Mouse (Mus musculus): Measurements from ENCODE around the gene Herpud1. TPM values are rescaled to one million over a fixed set of nuclear protein-coding genes. Genes with fewer than 3 reads are reported as not detected.
"Not testable (repeated sequence)": the region's sequence is repeated elsewhere in the genome, so short reads cannot be mapped to it uniquely, and the experiment has no call there.

Gene Herpud1
- total RNA-seq, 1 experiment from 2014 or later: 98.9 TPM

GRCm38 (mm10) chr8:94375551-94375991 is 10.7 kb upstream of the Herpud1 start:
- DNase-seq: no peak

- no peak for DNase-seq
Observed at GRCm38 (mm10) chr8:94376176-94376575, 10.1 kb upstream of the Herpud1 start.

DNA sequence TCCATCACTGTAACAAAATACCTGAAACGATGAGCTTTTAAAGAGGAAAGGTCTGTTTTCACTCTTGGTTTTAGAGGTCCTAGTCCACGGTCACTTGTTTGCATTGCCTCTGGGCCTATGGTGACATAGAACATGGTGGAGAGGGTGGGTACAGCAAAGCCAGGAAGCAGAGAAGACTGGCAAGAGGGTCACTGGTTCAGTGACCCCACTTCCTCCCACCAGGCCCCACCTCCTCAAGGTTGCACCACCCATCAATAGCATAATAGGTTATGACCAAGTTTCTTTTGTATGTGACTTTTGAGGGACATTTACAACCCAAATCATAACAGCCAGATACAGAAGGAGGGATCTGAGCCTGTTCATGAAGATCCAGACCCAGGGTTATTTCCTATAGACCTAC is 9.7 kb upstream of the Herpud1 start:
- DNase-seq: no peak

DNA sequence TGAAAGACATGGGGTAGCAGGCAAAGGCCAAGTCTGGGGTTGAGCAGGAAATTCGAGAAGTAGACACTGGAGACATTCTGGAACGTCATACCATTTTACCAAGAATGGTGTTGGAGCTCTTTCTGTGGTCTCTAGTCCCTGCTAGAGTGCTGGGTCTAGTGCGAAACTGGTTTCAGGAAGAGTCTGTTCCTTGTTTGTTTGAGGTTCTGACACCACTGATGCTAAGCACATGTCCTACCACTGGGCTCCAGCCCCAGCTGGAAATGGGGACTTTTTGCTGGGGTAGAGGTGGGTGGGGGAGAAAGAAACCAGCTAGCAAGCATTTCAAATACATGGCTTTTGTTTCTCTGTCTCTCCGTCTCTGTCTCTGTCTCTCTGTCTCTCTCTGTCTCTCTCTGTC is 9.2 kb upstream of the Herpud1 start:
- no peak for DNase-seq

- peak; percentile 32 for DNase-seq
Observed at GRCm38 (mm10) chr8:94377714-94378205, 8.5 kb upstream of the Herpud1 start.

- no peak for DNase-seq
Observed at GRCm38 (mm10) chr8:94378763-94379415, 7.3 kb upstream of the Herpud1 start.

GRCm38 (mm10) chr8:94379686-94380085 is 6.6 kb upstream of the Herpud1 start:
- no peak for DNase-seq

DNA sequence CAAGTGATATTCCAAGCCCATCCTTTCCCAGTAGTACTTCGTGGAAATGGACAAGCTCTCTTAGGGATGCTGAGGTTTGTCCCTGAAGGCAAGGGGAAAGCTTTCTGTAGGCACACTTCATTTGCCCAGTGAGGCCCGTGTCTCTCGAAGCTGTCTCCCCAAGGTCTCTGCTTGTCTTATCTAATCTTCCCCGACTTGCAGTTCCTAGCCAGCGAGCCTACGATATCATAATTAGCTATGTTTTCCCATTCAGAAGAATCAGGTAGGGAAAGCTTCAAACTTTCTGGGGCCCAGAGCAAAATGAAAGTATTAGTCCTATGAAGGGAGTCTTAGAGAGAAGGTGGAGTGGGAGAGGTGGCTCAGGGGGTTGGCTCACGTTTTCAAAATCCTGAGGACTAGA is 2.1 kb upstream of the Herpud1 start:
- DNase-seq: no peak

GRCm38 (mm10) chr8:94385506-94386213 is 578 bp upstream of the Herpud1 start:
- no peak for DNase-seq

DNA sequence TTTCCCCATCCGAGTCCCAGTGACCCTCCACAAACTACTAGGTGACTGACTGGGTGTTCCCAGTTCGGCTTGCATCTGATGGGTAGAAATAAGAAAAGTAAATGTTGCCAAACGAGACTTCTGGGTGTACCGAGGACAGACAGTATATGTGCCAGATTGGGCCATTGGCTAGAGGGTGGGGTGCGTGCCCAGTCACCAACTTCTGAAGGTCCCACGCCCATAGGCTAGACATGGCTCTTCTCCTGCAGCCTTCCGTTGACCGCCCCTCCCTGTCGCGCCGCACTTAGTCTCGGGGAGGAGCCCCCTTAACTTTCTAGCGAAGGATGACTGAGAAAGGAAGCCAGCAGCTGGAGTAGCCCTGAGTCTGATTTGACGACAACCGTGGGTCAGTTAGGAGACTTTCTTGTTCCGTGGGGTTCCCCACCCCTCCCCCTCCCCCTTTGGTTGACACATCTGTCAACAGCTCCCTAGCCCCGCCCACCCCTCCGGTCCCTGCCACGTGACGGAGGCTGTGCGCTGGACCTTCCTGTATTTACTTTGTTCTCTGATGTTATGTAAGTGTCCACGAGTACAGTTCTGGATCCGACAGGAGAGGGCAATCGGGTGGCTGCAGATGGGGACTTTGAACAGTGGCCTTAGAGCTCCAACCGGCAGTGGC is 918 bp downstream of the Herpud1 start:
- peak; percentile 83 for DNase-seq

DNA sequence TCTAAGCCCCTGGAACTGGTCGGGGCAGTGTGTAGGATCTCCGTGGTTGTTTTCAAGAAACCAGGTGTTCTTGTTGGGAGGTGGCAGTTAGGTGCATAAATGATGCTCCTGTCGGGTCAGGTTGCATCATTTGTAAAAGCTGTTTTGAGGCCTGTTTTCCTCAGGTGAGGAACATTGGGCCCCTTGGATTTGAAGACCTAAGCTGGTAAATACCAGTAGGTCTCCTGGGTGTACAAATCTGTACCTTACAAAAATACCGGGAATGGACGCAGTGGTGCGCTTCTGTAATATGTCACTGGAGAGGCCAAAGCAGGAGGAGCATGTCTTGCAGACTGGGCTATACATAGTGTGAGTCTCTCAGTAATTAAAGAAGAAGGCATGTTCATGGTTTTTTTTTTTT is 1.5 kb downstream of the Herpud1 start:
- DNase-seq: no peak

- DNase-seq: no peak
Observed at GRCm38 (mm10) chr8:94389531-94389930, 3.3 kb downstream of the Herpud1 start.

DNA sequence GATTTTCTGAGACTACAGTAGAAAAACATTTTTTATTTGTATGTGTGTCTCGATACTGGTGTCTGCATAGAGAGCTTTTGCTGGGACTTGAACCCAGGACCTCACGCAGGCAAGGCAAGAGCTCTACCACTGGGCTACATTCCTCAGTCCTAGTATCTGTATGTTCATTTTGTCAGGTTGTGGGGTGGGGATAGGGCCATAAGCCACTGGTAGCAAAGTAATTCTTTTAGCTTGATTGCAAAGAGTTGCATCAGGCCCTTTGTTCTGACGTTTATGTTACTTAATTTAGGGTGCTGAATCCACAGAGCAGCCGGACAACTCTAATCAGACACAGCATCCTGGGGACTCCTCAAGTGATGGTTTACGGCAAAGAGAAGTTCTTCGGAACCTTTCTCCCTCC is 4.2 kb downstream of the Herpud1 start:
- DNase-seq: no peak

- DNase-seq: no peak
Observed at GRCm38 (mm10) chr8:94390910-94391309, 4.7 kb downstream of the Herpud1 start.

DNA sequence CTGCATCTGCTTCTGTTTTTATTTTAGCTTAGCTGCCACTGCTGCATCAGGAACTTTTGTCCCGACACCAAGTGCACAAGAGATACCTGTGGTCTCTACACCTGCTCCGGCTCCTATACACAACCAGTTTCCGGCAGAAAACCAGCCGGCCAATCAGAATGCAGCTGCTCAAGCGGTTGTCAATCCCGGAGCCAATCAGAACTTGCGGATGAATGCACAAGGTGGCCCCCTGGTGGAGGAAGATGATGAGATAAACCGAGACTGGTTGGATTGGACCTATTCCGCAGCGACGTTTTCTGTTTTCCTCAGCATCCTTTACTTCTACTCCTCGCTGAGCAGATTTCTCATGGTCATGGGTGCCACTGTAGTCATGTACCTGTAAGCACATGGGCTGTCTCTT is 5.9 kb downstream of the Herpud1 start:
- DNase-seq: peak; percentile 41

DNA sequence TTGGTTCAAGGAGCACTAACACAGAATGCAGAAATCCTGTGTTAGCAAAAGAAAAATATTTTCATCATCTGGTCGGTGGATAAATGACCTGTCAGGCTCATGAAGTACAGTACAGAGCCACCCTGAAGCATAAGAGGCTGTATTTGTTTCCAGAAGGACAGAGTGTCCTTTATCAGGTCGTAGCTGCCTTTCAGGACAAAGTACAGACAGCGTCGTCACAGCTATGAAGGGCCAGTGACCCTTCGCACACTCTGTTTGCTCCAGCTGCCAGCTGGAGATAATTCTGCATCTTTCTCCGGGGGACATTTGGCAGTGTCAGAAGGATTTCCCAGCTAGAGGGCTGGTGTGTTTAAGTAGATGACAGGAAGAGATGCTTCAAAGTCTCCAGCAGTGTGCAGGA is 6.4 kb downstream of the Herpud1 start:
- no peak for DNase-seq

GRCm38 (mm10) chr8:94395851-94396540 is 9.8 kb downstream of the Herpud1 start:
- DNase-seq: no peak

GRCm38 (mm10) chr8:94396964-94397657 is 10.9 kb downstream of the Herpud1 start:
- peak; percentile 49 for DNase-seq

- no peak for DNase-seq
Observed at GRCm38 (mm10) chr8:94398587-94398986, 12.3 kb downstream of the Herpud1 start.

DNA sequence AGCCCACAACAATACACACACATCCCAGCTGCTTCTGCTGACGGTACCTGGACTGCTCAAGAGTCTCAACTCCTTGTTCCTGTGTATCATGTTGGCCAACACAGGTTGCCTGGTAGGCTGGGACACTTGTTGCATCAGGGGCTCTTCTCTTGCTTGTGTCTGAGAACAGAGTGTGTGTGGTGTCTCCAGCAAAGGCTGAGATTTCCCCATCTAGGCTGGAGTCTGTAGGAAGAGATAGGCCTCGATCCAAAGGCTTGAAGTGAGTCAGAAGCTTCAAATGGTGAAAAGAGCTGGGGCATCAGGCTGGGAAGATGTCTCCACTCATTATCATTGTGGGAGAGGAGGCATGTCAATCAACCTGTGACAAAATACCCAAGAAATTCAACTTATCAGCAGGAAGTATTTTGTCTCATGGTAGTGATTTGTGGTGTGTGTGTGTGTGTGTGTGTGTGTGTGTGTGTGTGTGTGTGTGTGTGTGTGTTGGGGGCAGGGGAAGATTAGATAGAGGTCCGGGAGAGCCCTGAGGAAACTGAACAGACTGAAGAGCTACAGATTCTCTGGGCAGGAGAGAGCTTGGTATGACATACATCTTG is 13.2 kb downstream of the Herpud1 start:
- no peak for DNase-seq

DNA sequence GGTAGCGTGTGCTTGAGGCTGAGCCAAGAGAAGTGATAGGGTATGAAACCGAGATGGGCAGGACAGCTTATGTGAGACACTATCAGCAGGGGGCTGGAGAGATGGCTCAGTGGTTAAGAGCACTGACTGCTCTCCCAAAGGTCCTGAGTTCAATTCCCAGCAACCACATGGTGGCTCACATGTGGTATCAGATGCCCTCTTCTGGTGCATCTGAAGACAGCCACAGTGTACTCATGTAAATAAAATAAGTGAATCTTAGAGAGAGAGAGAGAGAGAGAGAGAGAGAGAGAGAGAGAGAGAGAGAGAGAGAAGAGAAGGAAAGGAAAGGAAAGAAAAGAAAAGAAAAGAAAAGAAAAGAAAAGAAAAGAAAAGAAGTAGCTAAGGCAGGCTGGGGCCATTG is 13.7 kb downstream of the Herpud1 start:
- DNase-seq: not testable (repeated sequence)

Data from adrenal gland, postnatal 25 days (tissue).